Mouse (Mus musculus) spleen, adult 2 months (tissue): ENCODE results near the gene Myrip. TPM values are rescaled to one million over a fixed set of nuclear protein-coding genes. Genes with fewer than 3 reads are reported as not detected.

Experiments
- DNase-seq, 2 experiments: peaks; one replicate each; pipeline versions ENCODE4 v3.0.0 to v3.0.0-alpha.2; 2012 to 2021; ENCODE audit warnings: low spot score in 2 of 2, low read depth in 1 of 2
- H3K27ac ChIP-seq: fragments of 200-500 bp; 2 replicates; pipeline ENCODE4 v1.5.1; 2012; ENCODE audit warnings: low read length, inconsistent platforms; ENCODE audit not compliant: insufficient read depth
- H3K27me3 ChIP-seq: fragments of 200-500 bp; 2 replicates; pipeline ENCODE4 v1.6.1; 2012; ENCODE audit warnings: mild to moderate bottlenecking, moderate library complexity, low read length, inconsistent platforms; ENCODE audit not compliant: control insufficient read depth, insufficient read depth
- H3K36me3 ChIP-seq: fragments of 200-500 bp; 2 replicates; pipeline ENCODE4 v1.6.1; 2012; ENCODE audit warnings: mild to moderate bottlenecking, low read length, inconsistent platforms; ENCODE audit not compliant: control insufficient read depth, insufficient read depth
- H3K4me1 ChIP-seq: fragments of 200-500 bp; 2 replicates; pipeline ENCODE4 v1.6.1; 2011; ENCODE audit warnings: inconsistent platforms; ENCODE audit not compliant: control insufficient read depth, insufficient read depth, insufficient read length
- H3K4me3 ChIP-seq: fragments of 200-500 bp; 2 replicates; pipeline ENCODE4 v1.5.1; 2011; ENCODE audit warnings: mild to moderate bottlenecking, inconsistent platforms; ENCODE audit not compliant: insufficient read depth, insufficient read length; ENCODE audit errors: extremely low read depth
- CTCF ChIP-seq: fragments of 200-500 bp; IDR thresholded peaks from 2 replicates; pipeline ENCODE4 v1.5.1; 2011; ENCODE audit warnings: mild to moderate bottlenecking, inconsistent platforms; ENCODE audit not compliant: insufficient read depth, insufficient read length, insufficient replicate concordance; ENCODE audit errors: extremely low read depth
- POLR2A ChIP-seq: fragments of 200-500 bp; IDR thresholded peaks from 2 replicates; pipeline ENCODE4 v1.6.1; 2011; ENCODE audit warnings: low read depth, low read length, inconsistent platforms
- WGBS: fragments of 180-500 bp; shearing (Covaris S2); methylation state at CpG from one replicate; pipeline ENCODE4 v1.1.7; 2018; 5-methylcytosine and 5-hydroxymethylcytosine counted together
- polyA plus RNA-seq: library from polyadenylated mRNA; depleted of rRNA; stranded (reverse); fragments of >200 nt; gene quantifications from 2 replicates; pipeline ENCODE4 v1.2.3, GENCODE M21; 2012

Myrip gene
- polyA plus RNA-seq, 1 experiment, result 0.13 TPM

DNA sequence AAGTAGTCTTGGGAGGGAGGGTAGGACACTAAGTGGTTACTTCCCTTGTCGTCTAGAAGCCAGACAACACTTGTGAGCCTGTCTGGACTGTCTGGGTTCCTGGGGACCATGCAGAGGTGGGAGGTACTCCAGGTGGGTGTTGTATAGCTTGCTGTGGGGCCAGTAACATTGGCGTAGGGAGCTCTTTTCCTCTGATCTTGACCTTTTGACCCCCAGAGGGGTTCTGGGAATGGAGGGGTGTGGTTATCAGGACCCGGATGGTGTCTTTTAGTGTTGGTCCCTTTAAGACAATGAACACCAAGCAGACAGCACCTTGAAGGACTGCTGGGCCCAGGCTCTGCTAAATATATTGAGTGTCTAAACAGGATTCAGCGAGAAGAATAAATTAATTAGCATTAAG is 36.9 kb downstream of the Myrip start:
- Histone ChIP-seq H3K4me3 (no peak overlapping the region), H3K36me3 (no peaks in the 10 kb centered on the region), H3K4me1 (peaks cover 6% of the 10 kb centered on the region; the same call in 1 of the 2 replicates), H3K27me3 (no peaks in the 10 kb centered on the region), H3K27ac (no peak overlapping the region)
- TF ChIP-seq CTCF (no peak), POLR2A (no peak)
- 43% methylated on average over 4 of the region's 4 CpGs for WGBS
- no peak for DNase-seq

DNA sequence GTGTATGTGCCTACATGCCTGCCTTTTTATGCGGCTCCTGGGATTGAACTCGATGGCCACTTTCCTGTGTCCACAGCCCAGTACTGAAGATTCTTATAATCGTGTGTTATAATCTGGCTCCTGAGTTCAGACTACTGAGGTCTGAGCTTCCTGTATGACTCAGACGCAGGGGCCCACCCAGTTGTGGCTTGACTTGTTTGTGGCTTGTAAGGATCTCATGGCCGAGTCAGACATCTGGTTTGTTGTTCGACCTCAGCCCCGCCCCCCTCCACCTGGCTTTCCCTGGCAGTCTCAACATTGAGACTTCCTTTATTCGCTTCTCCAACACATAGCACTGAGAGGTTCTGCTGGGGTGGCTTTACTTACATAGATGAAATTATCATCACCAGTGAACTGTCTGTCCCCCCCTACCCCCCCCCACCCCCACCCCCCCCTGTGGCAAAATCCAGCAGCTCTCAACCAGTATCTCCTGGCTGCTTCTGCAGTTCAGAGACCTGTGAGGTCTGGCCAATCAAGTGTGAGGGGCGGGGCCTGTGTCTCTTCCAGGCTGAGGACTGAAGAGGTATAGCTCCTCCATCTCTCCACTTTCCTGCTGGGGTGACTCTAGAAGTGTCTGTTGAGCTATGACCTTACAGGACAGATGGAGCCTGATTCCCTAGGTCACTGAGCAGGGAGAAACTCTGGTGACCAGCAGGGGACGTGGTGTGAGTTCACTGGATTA is 38.8 kb downstream of the Myrip start:
- 21% methylated on average over 10 of the region's 10 CpGs for WGBS
- Histone ChIP-seq H3K4me1 (peaks cover 6% of the 10 kb centered on the region; the same call in 1 of the 2 replicates), H3K27ac (peak overlapping the region; percentile 25), H3K4me3 (no peak overlapping the region), H3K27me3 (no peaks in the 10 kb centered on the region), H3K36me3 (no peaks in the 10 kb centered on the region)
- peak; percentile 12 to 52 for DNase-seq
- TF ChIP-seq POLR2A, result no peak
- TF ChIP-seq CTCF, result no peak

DNA sequence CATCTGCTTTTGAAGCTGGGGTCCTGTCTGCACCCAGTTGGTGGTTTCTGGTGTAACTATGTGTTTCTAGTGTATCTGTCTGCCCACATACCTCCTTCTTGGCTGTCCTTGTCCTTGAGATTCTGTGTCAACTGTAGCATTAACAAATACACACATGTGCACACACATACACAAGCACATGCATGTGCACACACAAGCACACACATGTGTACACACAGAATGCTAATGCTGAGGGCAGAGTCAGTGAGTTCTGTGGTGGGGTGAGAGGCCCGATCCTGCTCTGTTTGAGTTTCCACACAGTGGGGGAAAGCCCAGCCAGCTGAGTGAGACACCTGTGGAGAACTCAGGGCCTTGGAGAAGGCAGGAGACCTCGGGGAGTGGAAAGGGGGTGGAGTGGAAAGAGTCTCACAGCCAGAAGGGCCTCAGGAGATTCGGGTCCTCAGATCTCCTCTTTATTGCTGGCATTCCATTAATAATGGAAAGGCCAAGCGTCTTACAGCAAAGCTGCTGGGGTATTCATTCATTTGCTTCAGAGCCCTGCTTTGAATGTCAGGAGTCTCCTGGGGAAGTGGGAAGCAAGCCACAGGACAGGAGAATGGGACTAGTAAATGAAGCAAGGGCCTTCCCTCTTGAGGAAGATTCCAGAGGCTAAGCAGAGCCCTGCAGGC is 41.9 kb downstream of the Myrip start:
- Histone ChIP-seq H3K36me3 (no peaks in the 10 kb centered on the region), H3K27me3 (no peaks in the 10 kb centered on the region), H3K27ac (no peak overlapping the region), H3K4me3 (no peak overlapping the region), H3K4me1 (peaks cover 6% of the 10 kb centered on the region; the same call in 1 of the 2 replicates)
- WGBS, result 67% methylated on average over 4 of the region's 4 CpGs
- DNase-seq, result no peak
- TF ChIP-seq CTCF (no peak), POLR2A (no peak)

DNA sequence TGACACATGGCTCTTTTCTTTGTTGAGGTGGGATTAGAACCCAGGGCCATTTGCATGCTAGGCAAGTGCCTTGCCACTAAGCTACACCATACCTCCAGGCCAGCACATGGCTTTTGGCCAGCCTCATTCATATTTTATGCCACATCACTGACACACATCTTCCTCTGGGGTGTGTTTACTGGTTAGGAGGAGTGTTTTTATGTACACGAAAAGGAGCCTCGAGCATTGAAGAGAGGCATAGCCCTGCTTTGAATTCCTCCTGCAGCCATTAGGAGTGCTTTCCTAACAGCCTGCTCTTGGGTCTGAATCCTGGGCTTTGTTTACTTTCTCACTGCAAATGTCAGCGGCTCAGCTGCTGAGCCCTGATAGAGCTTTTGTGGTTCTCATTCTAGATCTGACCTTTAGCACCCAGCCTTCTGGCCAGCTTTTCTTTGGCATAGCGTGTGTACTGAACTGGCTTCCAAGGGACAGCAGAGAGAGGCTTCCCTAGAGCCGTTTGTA is 44.4 kb downstream of the Myrip start:
- TF ChIP-seq POLR2A, result no peak
- TF ChIP-seq CTCF, result no peak
- 55% methylated on average over 5 of the region's 5 CpGs for WGBS
- no peak overlapping the region for H3K27ac ChIP-seq
- no peak for DNase-seq
- H3K36me3 ChIP-seq, result no peaks in the 10 kb centered on the region
- H3K4me3 ChIP-seq, result no peak overlapping the region
- H3K27me3 ChIP-seq, result no peaks in the 10 kb centered on the region
- H3K4me1 ChIP-seq, result no peaks in the 10 kb centered on the region; the same call in 1 of the 2 replicates

DNA sequence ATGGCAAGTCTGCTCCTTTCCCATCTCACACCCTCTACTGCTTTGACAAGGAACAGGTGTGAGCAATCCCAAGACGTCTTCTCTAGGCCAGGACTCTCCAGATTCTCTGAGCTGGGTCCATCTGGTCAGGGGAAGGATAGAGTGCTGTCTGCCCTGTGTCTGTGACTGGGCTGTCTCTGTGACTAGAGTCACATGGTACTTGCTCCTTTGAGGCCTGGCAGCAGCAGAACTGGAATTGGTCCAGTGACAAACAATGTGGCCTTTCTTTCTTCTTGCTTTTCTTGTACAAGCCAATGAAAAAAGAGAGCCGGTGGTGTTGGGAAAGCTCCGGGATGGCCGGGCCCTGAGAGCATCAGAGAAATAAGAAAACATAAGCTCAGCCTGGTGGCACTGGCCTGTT is 47.8 kb downstream of the Myrip start:
- H3K27me3 ChIP-seq, result no peaks in the 10 kb centered on the region
- no peaks in the 10 kb centered on the region for H3K4me1 ChIP-seq
- no peak for TF ChIP-seq CTCF
- WGBS, result 75% methylated on average over 4 of the region's 4 CpGs
- no peaks in the 10 kb centered on the region for H3K36me3 ChIP-seq
- H3K4me3 ChIP-seq, result no peak overlapping the region
- no peak overlapping the region for H3K27ac ChIP-seq
- no peak for DNase-seq

DNA sequence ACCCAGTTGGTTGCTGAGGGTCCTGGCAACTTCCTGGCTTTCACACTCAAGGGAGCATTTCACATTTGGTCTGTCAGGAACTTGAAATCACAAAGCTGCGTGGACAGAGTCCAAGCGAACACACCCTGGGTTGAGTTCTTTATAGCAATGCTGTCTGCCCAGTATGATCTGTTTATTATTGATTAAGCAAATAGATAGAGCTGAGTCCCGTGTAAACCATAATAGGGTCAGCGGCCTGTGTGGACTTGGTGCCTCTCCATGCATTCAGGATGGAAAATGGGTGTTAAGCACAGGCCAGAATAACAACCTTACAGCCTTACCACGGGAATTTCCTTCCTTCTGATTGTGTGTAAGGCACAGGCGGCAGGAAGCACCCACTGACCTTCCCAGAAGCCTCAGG is 49.0 kb downstream of the Myrip start:
- 74% methylated on average over 6 of the region's 6 CpGs for WGBS
- no peak for DNase-seq
- H3K27me3 ChIP-seq, result no peaks in the 10 kb centered on the region
- H3K4me1 ChIP-seq, result no peaks in the 10 kb centered on the region
- no peak overlapping the region for H3K4me3 ChIP-seq
- no peak for TF ChIP-seq POLR2A
- TF ChIP-seq CTCF, result no peak
- H3K27ac ChIP-seq, result no peak overlapping the region
- no peaks in the 10 kb centered on the region for H3K36me3 ChIP-seq

DNA sequence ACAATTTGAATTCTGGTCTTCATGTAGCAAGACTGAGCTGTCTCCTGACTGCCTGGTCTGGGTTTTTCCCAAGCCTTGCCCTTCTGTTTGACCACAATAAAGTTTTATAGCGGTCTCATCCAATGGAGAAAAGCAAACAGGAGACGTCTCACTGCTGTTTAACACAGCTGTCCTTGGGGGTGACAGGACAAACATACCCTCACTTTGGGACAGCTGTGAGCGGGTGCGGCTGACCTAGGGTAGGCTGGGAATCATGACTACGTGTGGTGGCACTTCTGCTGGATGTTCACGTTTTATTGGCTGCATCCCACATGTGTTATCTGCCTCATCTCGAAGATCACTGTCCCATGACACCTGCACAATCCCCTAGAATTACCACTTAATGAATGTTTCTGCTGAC is 49.7 kb downstream of the Myrip start:
- H3K4me3 ChIP-seq, result no peak overlapping the region
- H3K4me1 ChIP-seq, result no peaks in the 10 kb centered on the region
- H3K27me3 ChIP-seq, result no peaks in the 10 kb centered on the region
- DNase-seq, result no peak
- no peak overlapping the region for H3K27ac ChIP-seq
- H3K36me3 ChIP-seq, result no peaks in the 10 kb centered on the region
- no peak for TF ChIP-seq POLR2A
- TF ChIP-seq CTCF, result no peak
- 87% methylated on average over 7 of the region's 7 CpGs for WGBS
